Mouse (Mus musculus): ENCODE measurements at regions not wholly inside any gene's neighbourhood (a gene's known extent, or its start where the extent isn't known, plus 50 kb on each side); places are given as distances from the start of the nearest gene placed in this dataset.
"Not testable (repeated sequence)": the region's sequence is repeated elsewhere in the genome, so short reads cannot be mapped to it uniquely, and the experiment has no call there.

DNA sequence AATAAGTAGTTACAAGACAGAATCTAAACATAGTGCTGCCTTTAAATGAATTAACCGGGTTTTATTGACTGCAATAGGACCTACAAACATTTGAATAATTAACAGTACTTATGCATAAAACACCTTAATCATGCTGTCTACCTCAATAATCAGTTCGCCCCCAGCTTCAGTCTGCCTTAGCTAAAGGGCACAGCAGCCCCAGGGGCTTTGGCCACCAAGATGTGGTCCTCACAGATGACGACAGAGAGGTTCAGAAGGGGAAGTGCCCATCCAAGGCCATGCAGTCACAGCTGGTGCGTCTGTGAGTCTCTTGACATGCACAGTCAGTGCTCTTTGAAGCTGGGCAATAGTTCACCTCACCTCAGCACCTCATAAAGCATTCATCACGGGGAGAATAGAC is 452.8 kb upstream of the Jmjd1c start:
- no peak for DNase-seq (ENCODE audit: low read depth)

DNA sequence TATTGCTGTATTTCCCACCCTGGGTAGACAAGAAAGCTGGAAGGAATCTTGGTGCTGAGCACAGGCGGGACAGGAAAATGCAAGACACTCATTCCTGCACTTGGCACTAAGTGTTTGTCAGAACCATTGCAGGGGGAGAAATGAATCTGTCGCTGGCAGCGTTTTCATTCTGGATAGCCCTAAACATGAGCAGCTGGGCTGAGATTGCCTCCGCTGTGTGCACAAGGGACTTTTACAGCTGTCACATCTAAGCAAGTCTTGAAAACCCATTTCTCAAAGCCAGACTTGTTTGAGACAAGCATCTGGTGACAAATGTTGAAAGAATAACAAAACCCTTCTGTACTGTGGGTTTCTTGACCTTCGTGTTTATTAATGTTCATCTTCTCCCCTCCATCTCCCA is 438.4 kb upstream of the Jmjd1c start:
- no peak for DNase-seq (ENCODE audit: low read depth)

DNA sequence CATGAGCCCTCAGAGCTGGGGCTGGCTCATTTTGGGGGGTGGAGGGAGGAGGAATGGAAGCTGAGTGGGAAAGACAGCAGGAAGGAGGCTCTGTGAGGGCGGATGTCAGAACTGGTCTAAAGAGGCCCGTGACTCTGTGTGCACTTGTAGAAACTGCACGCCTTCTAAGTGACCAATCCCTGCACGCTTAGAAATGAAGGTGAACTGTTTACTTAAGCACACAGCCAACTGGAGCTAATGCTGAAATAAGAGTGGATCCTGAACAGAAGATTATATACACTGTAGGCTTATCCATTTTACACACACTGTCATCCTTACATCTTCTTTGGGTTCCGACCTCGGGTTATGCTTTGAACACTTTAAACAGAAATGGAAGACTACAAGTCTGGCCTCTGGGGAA is 412.8 kb upstream of the Jmjd1c start:
- DNase-seq (ENCODE audit: low read depth): no peak

DNA sequence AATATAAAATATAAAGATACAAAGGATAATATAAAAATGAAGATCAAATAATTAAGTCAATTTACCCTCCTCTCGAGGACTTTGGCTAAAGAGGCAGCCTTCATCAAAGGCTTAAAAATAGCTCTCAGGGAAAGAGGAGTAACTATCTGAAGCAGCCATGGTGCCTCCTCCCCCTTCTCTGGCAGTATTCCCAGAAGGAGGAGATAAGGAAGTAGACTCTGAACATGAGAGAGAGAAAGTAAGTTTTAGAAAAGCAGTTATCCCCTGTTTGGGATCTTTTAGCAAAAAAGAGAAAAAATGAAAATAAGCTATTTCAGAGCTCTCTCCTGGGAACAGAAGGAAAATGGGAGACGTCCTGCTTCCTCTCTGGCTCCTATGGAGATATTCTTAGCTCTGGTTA is 406.7 kb upstream of the Jmjd1c start:
- not testable (repeated sequence) for DNase-seq (ENCODE audit: low read depth)

DNA sequence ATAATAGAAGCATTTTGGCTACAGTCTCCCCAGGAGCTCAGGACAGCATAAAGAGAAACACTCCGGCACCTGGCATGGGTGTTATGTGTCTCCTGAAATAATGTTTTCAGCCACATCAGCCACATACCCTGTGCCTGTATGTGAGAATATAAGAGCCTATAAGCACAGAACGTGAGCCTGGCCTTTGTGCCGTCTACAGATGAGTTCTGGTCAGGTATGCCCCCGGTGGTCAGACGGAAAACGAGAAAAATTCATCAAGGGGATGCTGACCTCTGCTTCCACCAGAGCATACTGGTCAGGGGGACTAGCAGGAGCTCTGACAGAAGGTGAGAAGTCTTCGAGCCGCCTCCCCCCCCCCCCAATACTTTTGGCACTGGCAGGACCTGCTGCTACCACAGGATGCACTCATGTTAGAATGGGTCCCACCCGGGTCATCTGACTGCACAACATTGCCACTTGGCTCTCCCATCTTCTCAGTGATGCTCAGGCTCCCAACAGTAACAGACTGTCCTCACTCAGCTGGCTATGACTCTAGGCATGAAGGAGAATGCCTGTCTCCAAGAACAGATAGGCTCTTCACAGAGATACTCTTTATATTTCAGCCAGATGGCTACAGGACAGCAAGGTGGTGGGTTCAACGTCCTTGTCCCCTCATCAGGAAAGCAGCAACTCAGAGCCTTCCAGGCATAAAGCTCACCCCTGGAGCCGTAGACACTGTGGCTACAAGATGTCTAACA is 401.2 kb upstream of the Jmjd1c start:
- no peak for DNase-seq (ENCODE audit: low read depth)

DNA sequence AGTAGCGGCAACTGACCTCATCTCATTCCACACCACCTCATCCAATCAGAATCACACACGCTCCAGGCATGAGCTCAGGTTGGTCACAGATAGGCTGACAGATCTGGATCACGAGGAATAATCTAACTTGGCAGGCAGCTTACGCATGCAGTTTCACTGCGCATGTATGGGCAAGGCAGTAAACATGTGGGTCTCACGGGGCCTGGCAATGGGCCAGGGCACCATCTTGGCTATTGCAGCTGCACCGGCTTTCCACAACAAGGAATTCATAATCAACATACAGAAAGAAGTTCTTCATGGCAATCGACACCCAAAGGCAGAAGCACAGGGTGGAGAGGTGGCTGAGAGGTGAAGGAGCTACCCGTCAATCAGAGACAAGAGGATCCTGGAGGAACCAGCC is 381.0 kb upstream of the Jmjd1c start:
- not testable (repeated sequence) for DNase-seq (ENCODE audit: low read depth)

DNA sequence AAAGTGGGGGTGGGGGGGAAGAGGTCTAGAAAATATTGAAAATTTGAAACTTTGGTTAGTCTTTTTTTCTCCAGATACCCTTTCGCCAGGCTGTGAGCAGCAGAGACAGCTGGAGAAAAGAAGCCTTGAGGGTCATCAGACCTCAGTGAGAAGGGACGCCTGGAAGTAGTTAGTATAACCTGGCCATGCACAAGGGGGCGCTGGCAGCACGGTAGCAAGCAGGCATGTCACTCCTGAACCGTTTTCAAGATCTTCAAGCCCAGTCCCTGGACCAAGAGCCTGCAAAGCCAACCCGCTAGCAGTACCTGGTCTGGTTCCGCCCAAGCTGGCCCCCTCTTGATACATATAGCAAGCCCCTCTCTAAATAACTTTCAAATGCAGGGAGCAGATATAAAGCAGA is 378.0 kb upstream of the Jmjd1c start:
- no peak for DNase-seq (ENCODE audit: low read depth)

DNA sequence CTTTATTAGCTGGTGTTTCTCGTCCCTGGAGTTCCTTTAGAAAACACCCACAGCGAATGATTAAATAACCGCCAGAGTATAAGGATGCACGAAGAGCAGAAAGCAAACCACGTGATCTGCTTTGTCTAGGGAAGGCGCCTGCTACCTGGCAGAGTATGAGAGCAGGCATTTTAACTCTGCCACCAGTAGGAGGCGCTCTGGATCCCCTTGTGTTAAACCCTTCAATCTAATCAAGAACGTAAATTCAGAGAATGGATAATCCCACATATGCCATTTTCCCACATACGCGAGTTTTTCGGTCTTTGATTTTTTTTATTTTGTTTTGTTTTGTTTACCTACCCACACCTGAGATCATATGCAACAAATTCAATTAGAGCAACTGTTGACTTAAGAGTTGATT is 376.1 kb upstream of the Jmjd1c start:
- DNase-seq (ENCODE audit: low read depth): no peak

DNA sequence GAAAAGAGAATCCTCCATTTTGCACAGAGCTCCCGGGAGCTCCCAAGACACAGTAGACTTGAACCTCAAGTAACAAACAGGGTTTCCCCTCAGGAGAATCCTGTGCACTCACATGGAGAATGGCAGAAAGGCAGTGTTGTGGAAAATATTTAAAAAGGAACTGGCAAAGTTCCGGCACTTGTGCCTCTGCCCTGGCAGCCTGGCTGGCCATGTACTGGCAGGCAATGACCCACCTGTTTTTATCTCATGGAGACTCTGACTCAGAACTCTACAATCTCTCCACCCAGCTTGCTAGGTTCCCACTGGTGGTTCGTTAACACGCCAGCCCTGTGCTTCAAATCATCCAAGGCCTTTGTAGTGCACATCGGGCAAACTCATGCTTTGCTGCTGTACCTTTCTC is 362.3 kb upstream of the Jmjd1c start:
- DNase-seq (ENCODE audit: low read depth): no peak

DNA sequence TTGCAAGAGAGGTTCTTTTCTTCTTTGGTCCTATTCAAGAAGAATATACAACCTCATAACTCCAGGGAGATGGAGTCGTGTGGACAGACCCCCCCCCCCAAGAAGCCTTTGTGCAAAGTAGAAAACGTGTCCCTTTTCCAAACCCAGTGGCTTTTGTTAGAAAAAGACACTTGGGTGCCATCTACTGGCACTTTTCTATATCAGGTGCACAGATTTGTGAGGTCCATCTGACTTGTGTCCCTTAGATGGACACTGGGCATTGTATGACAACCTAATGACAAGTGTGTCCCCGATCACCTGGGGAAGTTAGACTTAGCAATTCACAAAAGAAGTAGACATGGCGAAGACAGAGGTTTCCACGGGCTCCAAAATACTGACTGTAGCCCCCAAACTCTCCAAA is 361.1 kb upstream of the Jmjd1c start:
- DNase-seq (ENCODE audit: low read depth): no peak

DNA sequence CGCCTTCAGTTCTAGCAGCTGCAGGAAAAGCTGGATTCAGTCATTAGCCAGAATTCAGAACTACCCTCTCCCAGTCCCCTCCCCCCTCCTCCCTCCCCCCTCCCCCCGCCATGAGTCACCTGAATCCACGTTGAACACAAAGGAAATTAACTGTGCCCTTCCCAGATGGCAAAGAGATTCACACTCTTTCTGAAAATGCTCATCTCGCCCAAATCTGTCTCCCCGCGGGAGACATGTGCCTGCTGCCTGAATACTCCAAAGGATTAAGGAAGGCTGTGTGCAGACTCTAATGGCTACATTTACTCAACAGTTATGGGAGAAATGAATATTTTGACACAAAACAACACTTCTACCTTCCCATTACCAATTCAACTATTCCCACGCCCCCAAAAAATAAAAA is 356.9 kb upstream of the Jmjd1c start:
- DNase-seq (ENCODE audit: low read depth): no peak

DNA sequence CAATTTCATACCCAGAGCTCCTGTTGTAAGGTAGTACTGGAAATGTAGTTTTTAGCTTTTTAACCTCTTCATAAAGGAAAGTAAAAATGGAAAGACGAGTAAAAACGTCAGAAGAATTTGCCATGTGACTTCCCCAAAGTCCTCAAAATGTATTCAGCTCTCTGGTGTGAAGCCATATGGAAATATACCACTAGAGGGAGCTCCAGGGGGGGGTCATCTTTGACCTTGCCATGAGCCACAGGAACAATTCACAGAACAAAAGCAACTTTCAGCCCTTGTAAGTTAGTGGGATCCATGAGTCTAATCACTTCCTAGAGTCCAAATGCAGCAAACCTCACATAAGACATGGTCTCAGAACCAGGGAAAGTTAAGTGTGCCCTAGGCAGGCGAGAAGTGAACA is 354.1 kb upstream of the Jmjd1c start:
- DNase-seq (ENCODE audit: low read depth): no peak

DNA sequence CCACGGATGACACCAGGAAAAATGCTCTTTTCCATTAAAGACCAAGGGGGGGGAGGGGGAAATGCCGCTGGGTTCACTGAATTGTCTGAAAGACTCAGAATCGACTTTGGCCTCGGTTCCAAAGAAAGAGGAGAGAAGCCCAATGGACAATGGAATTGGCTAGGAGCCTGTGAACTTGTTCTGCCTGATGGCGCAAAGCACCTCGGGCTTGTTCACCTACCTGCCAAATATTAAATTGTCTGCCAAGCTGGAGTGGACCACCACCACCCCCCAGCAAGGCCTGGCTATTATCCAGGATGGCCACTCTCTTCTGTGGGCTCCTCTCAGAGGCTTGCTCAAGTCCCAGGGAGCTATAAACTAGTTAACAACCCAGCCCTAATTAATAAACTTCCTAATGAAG is 352.7 kb upstream of the Jmjd1c start:
- DNase-seq (ENCODE audit: low read depth): no peak

DNA sequence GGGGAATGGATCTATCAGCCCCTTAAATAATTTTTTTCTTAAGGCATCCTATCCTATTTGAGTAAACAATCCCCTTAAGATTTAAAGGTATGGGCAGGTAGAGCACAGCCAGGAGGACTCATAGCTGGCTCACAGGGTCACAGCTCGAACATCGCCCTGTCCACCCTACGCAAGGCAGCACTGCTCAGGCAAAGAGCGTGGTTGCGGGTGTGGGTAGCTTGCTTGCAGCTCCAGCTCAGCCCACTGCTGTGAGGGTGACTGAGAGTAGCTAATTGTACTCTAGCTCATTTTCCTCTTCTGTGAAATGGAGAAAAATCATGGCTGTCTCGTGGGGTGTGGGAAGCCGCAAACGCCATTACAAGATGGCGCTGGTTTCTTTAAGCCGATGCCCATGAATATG is 350.1 kb upstream of the Jmjd1c start:
- DNase-seq (ENCODE audit: low read depth): no peak

DNA sequence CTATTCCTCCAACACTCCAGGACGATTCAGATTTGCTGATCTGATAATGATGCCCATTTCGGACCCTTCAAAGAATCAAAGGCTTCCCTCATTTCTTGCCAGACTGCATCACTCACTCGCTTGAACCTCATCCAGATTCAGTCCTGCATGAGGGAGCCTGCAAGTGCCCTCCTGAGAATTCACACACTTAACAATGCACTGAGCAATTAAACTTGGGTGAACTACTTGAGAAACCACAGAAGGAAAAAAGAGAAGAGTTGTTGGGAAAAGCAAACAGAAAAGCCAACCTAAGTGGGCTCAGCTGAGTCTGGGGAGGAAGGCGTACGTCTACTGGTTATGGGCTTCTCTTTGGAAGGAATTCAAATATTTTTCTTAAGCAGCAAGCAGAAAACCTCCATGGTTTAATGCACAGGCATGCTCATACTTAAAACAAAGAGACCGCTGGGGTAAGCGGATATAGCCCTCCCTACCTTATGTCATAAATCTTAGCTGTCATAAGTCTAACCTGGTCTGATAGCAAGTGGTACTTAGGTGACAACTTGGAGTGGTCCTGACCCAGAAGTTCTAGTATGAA is 343.6 kb upstream of the Jmjd1c start:
- no peak for DNase-seq (ENCODE audit: low read depth)

DNA sequence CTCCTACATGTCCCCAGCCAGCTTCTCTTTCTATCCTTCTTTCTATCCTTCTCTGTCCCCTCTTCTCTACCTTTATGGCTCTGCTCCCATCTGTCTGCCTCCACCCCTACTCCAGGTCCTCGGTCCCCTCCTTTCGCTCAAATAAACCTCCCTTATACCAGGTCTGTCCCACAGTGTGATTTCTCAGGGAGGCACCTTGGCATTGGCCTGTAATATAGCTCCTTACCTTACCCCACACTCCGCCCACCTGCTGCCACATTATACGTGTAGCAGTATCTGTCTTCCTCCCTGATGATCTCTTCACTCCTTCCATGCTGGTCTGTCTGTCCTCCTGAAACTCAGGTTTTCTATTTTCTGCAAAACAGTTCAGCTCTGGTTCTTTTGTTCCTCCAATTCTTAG is 339.1 kb upstream of the Jmjd1c start:
- DNase-seq (ENCODE audit: low read depth): no peak

DNA sequence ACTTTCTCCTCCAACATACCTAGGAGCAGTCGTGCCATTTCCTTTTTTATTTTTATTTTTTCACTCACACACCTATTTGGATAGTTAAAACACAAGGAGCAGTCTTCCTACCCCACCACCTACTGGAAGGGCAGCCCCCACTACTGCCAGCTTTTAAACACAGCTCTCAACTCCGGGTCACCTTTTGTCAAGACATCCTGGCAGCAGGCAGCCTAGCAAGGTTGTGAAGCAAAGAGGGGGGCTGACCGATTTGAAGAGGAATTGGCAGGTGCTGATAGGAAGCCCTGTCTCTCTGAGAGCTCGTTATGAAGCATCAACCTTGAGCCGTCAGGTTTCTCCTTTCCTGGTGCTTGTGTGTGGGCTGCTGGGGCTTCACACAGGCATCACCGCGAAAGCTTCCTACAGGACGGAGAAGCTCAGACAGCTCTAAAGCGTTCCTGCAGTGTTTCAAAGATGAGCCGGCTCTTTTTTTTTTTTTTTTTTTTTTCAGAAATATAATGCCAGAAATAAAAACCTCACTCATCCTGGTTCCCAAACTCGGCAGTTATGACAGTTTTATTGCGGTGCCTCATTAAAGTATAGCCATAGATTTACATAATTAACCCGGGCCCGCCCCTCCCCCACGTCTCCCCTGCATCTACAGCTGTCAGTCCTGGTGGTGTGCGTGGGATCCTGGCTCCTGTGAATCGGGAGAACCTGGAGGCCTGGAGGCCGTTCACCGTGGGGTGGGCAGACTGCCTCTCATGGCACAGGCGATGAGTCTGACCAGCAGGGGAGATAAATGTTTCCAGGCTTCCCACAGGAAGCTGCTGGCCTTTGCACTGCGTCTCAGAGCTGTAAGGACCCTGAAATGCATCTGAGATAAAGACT is 325.5 kb upstream of the Jmjd1c start:
- DNase-seq (ENCODE audit: low read depth): no peak

DNA sequence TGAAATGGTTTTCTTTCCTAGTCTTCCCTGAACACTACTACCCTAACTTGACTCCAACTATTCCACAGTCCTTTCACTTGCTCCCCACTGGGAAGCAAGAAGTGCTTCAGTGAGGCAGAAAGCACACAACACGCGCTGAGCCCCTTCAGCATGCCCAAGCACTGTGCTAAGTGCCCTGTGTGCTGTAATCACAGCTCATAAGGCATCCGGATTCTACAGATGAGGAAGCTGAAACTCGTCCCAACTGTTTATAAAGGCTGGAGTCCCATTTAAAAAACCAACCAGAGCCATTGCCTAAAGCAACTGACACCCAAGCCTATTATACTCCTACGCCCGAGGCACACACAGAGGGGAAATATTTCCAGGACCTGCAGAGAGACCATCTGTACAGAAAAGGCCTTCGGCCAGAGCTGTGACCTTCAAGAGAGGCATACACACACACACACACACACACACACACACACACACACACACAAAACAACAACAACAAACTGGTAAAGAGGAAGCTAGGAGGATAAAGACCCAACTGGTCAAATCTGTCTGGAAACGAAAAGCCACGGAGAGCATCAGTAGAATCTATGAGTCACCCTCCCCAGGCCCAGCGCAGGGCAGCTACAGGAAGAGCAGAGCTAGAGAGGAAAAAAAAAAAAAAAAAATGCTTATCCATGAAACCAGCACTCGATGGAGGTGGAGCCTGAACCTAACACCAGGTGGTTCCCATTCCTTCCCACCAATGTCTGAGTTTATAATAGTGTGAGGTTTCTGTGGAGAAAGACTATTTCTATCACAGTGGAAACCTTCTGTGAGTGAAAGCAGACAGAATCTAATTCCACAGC is 315.4 kb upstream of the Jmjd1c start:
- no peak for DNase-seq (ENCODE audit: low read depth)

DNA sequence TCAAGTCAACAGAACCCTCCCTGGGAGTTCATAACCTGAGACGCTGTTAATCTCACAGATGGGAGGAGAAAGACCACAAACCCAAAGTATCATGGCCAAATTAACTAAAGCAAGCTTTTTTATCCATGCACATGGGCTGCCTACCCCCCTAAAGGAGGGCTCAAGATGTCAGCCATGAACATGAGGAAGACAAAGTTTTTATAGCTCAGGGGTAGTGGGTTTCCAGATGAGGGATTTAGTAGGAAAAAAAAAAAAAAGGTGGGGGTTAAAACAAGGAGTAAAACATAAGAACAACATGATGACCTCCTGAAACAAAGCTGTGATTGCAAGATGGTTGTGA is 314.8 kb upstream of the Jmjd1c start:
- DNase-seq (ENCODE audit: low read depth): no peak

DNA sequence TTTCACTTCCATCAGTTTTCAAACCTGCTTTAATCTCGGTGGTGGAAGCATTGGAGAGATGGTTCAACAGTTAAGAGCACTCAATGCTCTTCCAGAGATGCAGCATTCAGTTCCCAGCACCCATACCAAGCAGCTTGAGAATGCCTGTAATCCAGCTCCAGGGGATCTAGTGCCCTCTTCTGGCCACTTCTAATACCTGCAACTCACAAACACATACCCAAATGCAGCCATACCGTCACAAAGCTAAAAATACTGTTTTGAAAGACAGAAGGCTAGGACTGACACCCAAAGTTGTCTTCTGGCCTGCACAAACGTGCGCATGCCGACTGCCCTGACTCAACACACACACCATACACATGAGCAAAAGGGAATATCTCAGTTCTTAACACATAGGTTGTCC is 313.9 kb upstream of the Jmjd1c start:
- DNase-seq (ENCODE audit: low read depth): no peak

DNA sequence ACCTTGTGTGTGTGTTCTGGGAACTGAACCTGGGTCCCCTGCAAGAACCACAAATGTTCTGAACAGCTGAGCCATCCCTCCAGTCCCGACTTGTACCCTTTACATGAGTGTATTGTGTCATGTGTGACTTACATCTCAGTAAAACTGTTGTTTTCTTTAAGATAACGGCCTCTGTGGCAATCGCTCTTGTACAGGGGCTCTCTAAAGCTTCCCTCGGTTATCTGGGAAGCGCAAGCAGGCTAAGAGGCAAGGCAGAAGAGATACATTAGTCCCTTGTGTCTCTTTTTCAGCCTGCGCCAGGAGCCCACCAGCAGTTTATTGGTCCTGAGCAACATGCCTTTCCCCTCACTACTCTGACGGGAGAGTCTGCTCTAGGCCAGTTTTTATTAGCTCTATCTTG is 308.1 kb upstream of the Jmjd1c start:
- DNase-seq (ENCODE audit: low read depth): no peak

DNA sequence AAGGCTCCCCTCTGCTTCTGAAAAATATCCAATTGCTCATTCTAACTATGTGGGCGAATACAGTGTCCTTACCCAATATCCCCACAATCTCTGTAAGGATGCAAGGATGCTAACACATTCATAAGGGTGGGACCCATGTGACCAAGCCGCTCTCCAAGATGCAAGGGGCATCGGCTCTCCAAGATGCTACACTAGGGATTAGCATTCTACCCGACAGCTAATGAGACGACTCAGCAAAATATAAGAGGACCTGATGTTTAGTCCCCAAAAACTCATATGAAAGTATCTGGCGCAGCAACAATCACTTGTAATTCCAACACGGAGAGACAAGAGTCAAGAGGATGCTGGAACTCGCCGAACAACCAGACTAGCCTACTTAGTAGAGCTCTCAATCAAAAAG is 299.6 kb upstream of the Jmjd1c start:
- no peak for DNase-seq (ENCODE audit: low read depth)

DNA sequence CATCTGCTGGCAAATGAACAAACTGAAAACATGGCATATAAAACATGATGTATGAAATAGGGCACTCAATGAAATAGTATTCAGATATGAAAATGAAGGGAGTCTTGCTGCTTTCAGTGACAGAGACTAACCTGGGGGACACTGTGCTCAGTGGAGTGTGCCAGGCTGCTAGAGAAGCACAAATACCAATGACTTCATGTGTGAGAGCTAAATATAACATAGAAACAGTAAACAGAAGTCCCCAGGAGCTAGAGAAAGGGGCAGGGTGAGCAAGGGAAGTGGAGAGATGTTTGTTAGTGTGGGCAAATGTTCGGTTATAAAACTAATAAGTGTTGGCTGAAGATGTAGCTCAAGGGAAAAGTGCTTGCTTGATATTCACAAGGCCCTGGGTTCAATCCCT is 293.2 kb upstream of the Jmjd1c start:
- no peak for DNase-seq (ENCODE audit: low read depth)
